Mouse (Mus musculus): ENCODE results near the gene Hoxc5. TPM values are rescaled to one million over a fixed set of nuclear protein-coding genes. Genes with fewer than 3 reads are reported as not detected.

Gene Hoxc5
- polyA plus RNA-seq, 1 experiment from 2014 or later: not detected

DNA sequence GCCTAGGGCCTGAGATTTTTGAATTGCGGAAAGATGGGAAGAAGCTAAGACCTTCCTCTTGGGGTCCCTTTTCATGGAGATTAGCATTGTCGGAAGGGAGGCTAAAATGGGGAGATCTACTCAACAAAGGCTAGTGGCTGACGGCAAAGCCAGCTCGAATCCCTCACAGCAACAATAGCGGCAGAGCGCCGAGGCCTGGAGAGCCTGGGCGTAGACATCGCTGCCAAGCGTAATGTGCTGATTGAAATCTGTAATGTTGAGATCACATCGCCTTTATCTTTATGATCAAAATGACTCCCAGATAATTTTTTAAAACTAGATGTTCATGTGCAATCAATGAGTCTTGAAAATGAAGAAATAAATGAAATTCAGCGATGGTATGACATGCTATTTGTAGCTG, 32.8 kb upstream of the Hoxc5 start:
- Histone ChIP-seq H3K9me3 (no peaks in the 10 kb centered on the region), H3K27me3 (peaks cover 100% of the 10 kb centered on the region), H3K9ac (replicated peaks) (no peak overlapping the region), H3K27ac (replicated peaks) (no peak overlapping the region), H3K4me2 (replicated peaks) (no peak overlapping the region), H3K36me3 (no peaks in the 10 kb centered on the region), H3K4me1 (peaks cover under 1% of the 10 kb centered on the region; the same call in 1 of the 2 replicates), H3K4me3 (no peak overlapping the region)
- WGBS: under 1% methylated on average over 12 of the region's 12 CpGs
- no peak for ATAC-seq (ENCODE audit: low FRiP score, low read depth)

DNA sequence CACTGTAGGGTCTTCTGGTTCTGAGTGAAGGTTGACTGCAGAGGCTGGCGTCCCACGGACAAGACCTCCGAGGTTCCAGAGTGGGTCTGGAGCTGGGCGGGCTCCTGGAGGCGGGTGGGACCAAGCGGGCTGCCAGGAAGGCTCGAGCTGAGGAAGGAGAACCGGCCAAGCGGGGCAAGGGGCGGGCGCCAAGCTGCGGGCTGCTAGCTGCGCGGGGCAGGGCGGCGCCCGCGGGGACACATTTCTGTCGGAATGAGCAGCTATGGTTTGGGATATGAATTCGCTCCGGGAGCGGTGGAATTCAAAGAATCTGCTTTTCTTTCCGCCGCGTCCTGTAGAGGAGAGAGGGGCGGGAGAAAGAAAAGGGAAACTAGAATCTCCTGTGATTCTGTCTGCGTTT, 32.3 kb upstream of the Hoxc5 start:
- Histone ChIP-seq H3K4me2 (replicated peaks) (no peak overlapping the region), H3K9me3 (no peaks in the 10 kb centered on the region), H3K27me3 (peaks cover 100% of the 10 kb centered on the region), H3K27ac (replicated peaks) (no peak overlapping the region), H3K4me3 (no peak overlapping the region), H3K4me1 (peaks cover 4% of the 10 kb centered on the region; the same call in 1 of the 2 replicates), H3K36me3 (no peaks in the 10 kb centered on the region), H3K9ac (replicated peaks) (no peak overlapping the region)
- no peak for ATAC-seq (ENCODE audit: low FRiP score, low read depth)
- WGBS: under 1% methylated on average over 24 of the region's 27 CpGs

DNA sequence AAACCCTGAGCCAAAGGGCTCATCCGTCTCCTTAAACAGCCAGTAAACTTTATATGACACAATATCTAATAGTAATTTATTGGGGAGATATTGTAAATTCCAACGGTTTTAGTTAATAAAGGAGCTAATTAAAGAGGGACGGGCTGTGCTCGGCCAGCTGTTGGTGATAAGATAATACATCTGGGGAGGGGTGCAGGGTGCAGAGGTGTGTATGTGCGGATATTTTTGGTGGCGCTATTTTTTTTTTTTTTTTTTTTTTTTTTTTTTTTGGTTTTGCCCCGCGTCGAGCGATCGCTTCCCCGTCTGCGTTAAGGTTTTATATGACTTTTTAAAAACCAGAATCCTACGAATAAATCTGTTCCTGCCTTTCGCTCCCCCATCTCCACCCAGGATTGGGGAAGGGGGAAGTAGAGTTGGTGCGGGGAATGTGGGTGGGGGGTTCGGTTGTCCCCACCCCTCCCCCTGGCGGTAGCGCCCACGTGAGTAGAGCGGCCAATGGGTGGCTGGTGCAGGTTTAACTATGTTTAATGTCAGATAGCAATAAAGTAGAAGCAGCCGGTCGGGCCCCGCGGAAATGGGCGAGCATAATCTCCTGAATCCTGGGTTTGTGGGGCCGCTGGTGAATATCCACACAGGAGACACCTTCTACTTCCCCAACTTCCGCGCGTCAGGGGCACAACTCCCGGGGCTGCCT, 30.8 kb upstream of the Hoxc5 start, which contains the start of gene Hoxc12:
Hoxc12 (plus strand) TSS at position 479 of the 694 bp plus-strand sequence.
- peaks cover 4% of the 10 kb centered on the region; the same call in 1 of the 2 replicates for H3K4me1 ChIP-seq
- no peaks in the 10 kb centered on the region for H3K9me3 ChIP-seq
- no peak within 1 kb of the TSS for H3K4me2 ChIP-seq (replicated peaks)
- no peak within 1 kb of the TSS for H3K27ac ChIP-seq (replicated peaks)
- H3K27me3 ChIP-seq: peaks cover 100% of the 10 kb centered on the region
- WGBS: 1% methylated on average over 31 of the region's 31 CpGs
- no peaks in the 10 kb centered on the region for H3K36me3 ChIP-seq
- H3K4me3 ChIP-seq: no peak within 1 kb of the TSS
- H3K9ac ChIP-seq (replicated peaks): no peak within 1 kb of the TSS
- ATAC-seq (ENCODE audit: low FRiP score, low read depth): no peak

- Histone ChIP-seq H3K9me3 (no peaks in the 10 kb centered on the region), H3K4me2 (replicated peaks) (no peak overlapping the region), H3K9ac (replicated peaks) (no peak overlapping the region), H3K4me1 (peaks cover 4% of the 10 kb centered on the region; the same call in 1 of the 2 replicates), H3K27me3 (peaks cover 100% of the 10 kb centered on the region), H3K36me3 (no peaks in the 10 kb centered on the region), H3K4me3 (no peak overlapping the region), H3K27ac (replicated peaks) (no peak overlapping the region)
- no peak for ATAC-seq (ENCODE audit: low FRiP score, low read depth)
- 1% methylated on average over 50 of the region's 50 CpGs for WGBS
Observed at GRCm38 (mm10) chr15:102937036-102937666, 30.1 kb upstream of the Hoxc5 start.

- Histone ChIP-seq H3K4me1 (peaks cover 8% of the 10 kb centered on the region), H3K9ac (replicated peaks) (no peak overlapping the region), H3K27ac (replicated peaks) (no peak overlapping the region), H3K4me3 (no peak overlapping the region), H3K36me3 (no peaks in the 10 kb centered on the region), H3K4me2 (replicated peaks) (no peak overlapping the region; the same call in 1 of the 2 replicates), H3K27me3 (peaks cover 97% of the 10 kb centered on the region), H3K9me3 (no peaks in the 10 kb centered on the region)
- under 1% methylated on average over 33 of the region's 34 CpGs for WGBS
- no peak for ATAC-seq (ENCODE audit: low FRiP score, low read depth)
Observed at GRCm38 (mm10) chr15:102939256-102940155, 27.7 kb upstream of the Hoxc5 start.

GRCm38 (mm10) chr15:102942739-102943467, 24.3 kb upstream of the Hoxc5 start:
- Histone ChIP-seq H3K4me1 (peaks cover 8% of the 10 kb centered on the region), H3K9ac (replicated peaks) (no peak overlapping the region), H3K4me2 (replicated peaks) (peak overlapping the region; percentile 25), H3K9me3 (no peaks in the 10 kb centered on the region), H3K27me3 (peaks cover 97% of the 10 kb centered on the region), H3K36me3 (no peaks in the 10 kb centered on the region), H3K27ac (replicated peaks) (no peak overlapping the region), H3K4me3 (peak overlapping the region; percentile 21)
- no peak for ATAC-seq (ENCODE audit: low FRiP score, low read depth)
- WGBS: under 1% methylated on average over 46 of the region's 53 CpGs

DNA sequence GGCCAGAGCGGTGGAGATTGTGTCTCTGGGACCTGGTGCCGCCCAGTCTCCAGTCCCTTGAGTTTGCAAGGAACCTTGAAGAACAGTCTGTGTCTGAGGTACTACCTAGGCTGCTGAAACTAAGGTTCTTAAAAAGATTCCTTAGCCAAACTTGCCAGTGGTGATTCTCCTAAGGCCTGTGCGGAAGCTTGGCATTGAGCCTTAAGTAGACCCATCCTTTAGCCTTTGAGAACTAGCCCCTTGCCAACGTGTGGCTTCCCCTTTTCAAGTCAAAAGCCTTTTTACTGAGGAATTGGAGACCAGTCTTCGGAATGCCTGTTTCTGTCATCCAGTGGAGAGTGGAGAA, 23.8 kb upstream of the Hoxc5 start:
- WGBS: 3% methylated on average over 5 of the region's 5 CpGs
- Histone ChIP-seq H3K9ac (replicated peaks) (no peak overlapping the region), H3K4me1 (peaks cover 8% of the 10 kb centered on the region), H3K9me3 (no peaks in the 10 kb centered on the region), H3K4me3 (no peak overlapping the region; the same call in 1 of the 2 replicates), H3K27ac (replicated peaks) (no peak overlapping the region), H3K36me3 (no peaks in the 10 kb centered on the region), H3K27me3 (peaks cover 97% of the 10 kb centered on the region), H3K4me2 (replicated peaks) (peak overlapping the region; percentile 25; the same call in 1 of the 2 replicates)
- ATAC-seq (ENCODE audit: low FRiP score, low read depth): no peak

DNA sequence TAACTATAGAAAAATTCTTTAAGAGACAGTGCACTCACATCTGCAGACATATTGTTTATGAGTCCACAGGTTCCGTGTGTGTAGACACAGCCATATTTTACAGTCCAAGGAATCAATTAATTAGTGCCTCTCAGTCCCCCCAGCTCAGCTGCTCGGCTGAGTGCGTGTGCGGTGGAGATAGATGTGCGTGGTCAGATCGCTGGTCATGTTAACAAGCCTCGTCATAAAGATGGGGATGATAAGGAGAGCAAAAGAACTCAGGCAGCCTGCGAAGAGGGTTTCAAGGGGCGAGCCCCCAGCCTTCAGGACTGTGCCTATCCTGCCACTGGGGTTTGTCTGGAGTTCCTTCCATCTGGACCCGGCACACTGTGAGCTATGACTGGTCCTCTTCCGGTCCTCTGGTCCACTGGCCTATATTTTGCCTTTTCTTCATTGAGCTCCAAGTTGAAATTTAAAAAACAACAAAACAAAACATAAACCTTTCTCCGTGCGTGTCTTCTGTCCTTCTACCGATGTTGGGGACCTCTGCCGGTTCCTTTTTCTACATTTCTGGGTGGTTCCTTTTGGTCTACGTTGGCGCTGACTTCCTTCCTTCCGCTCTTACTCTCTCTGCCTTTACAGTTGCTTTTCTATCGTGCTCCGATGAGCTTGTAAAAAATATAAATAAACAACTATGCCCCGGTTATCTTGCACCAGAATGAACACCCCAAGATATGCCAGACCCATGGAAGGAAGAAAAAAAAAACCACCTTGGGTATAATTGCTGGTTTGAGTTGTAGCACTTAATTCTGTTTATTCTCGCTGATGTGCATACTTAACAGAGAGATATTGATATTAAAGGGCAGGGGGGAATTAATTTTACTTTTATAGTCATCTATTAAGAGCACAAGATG, 21.8 kb upstream of the Hoxc5 start:
- no peak overlapping the region for H3K9ac ChIP-seq (replicated peaks)
- ATAC-seq (ENCODE audit: low FRiP score, low read depth): no peak

DNA sequence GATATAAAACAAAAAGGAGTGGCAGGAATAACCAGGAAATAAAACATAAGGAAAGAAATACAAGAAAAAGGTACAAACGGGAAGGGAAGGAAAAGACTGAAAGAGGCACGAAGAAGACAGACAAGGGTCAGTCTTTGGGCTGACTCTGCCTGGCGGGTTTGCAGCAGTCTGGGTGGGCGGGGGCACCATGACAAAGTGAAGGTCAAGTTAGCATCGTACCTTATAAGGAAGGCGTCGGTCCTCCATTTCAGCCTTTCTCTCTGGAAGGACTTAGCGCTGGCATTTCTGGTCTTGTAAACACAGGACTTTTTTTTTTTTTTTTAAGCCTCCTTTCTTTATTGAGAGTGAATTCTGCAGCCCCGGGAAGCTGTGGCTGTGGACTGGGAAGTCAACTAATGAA, 20.0 kb upstream of the Hoxc5 start:
- no peak overlapping the region for H3K4me3 ChIP-seq
- H3K9me3 ChIP-seq: no peaks in the 10 kb centered on the region
- peaks cover 4% of the 10 kb centered on the region for H3K4me1 ChIP-seq
- ATAC-seq (ENCODE audit: low FRiP score, low read depth): no peak
- no peaks in the 10 kb centered on the region for H3K36me3 ChIP-seq
- peaks cover 97% of the 10 kb centered on the region for H3K27me3 ChIP-seq
- no peak overlapping the region for H3K9ac ChIP-seq (replicated peaks)
- no peak overlapping the region for H3K4me2 ChIP-seq (replicated peaks)
- no peak overlapping the region for H3K27ac ChIP-seq (replicated peaks)
- 1% methylated on average over 9 of the region's 9 CpGs for WGBS

More for the DNA sequence above, 21.8 kb upstream of the Hoxc5 start:
- Histone ChIP-seq H3K9me3 (no peaks in the 10 kb centered on the region), H3K27ac (replicated peaks) (no peak overlapping the region), H3K4me2 (replicated peaks) (no peak overlapping the region), H3K27me3 (peaks cover 97% of the 10 kb centered on the region), H3K4me1 (peaks cover 4% of the 10 kb centered on the region), H3K4me3 (no peak overlapping the region), H3K36me3 (no peaks in the 10 kb centered on the region)
- 10% methylated on average over 22 of the region's 22 CpGs for WGBS

GRCm38 (mm10) chr15:102948842-102949241, 18.4 kb upstream of the Hoxc5 start:
- no peaks in the 10 kb centered on the region for H3K4me1 ChIP-seq
- H3K4me2 ChIP-seq (replicated peaks): no peak overlapping the region
- ATAC-seq (ENCODE audit: low FRiP score, low read depth): no peak
- no peak overlapping the region for H3K27ac ChIP-seq (replicated peaks)
- 7% methylated on average over 2 of the region's 2 CpGs for WGBS
- H3K4me3 ChIP-seq: no peak overlapping the region
- peaks cover 97% of the 10 kb centered on the region for H3K27me3 ChIP-seq
- no peaks in the 10 kb centered on the region for H3K36me3 ChIP-seq
- no peak overlapping the region for H3K9ac ChIP-seq (replicated peaks)
- no peaks in the 10 kb centered on the region for H3K9me3 ChIP-seq

GRCm38 (mm10) chr15:102949696-102950095, 17.5 kb upstream of the Hoxc5 start:
- Histone ChIP-seq H3K9ac (replicated peaks) (no peak overlapping the region), H3K4me1 (no peaks in the 10 kb centered on the region), H3K27ac (replicated peaks) (no peak overlapping the region), H3K36me3 (no peaks in the 10 kb centered on the region), H3K27me3 (peaks cover 99% of the 10 kb centered on the region), H3K4me3 (no peak overlapping the region), H3K9me3 (no peaks in the 10 kb centered on the region), H3K4me2 (replicated peaks) (no peak overlapping the region)
- ATAC-seq (ENCODE audit: low FRiP score, low read depth): no peak
- WGBS: 2% methylated on average over 20 of the region's 20 CpGs
